Mouse (Mus musculus) spleen, postnatal 14 days (tissue): ENCODE results near the gene Zxdb.
"Not testable (repeated sequence)": the region's sequence is repeated elsewhere in the genome, so short reads cannot be mapped to it uniquely, and the experiment has no call there.

Experiments used
- DNase-seq, 2 experiments: peaks; one replicate each; pipeline ENCODE4 v3.0.0; 2021 to 2022; ENCODE audit warnings: low spot score in 2 of 2

Gene Zxdb

DNA sequence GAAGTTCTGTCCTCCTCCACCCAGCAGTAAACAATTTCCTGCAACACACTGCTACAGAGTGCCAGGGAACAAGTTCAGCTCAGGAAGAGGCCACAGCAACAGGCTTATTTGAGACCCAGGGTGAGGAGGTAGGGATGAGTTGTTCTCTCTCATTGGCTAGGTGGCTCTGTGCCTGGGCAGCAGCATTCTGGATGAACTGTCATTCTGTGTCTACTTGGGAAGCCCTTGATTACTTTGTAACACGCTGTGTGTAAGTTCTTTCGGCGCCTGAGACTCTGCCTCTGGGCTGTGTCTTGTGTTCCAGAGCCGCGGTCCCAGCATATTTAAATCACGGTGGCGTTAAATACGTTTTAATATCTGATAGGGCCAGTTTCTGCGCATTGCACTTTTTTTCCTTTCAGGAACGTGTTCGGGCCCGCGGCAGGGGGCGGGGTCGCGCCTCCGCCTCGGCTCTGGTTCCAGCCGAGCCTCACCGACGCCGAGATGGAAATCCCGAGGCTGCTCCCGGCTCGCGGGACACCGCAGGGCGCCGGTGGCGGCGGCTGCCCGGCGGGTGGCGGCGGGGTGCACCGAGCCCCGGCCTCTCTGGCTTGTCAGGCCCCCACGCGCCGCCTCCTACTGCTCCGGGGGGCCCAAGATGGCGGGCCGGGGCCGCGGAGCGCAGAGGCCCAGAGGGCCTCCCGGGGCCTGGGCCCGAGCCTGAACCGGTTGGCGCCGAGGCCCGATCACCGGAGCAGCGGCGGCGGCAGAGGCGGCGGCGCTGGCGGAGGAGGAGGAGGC, at the start of gene Zxdb:
Gene Zxdb, plus strand, starts transcription at position 378 of the 780 bp plus-strand sequence.
- DNase-seq: not testable (repeated sequence)

DNA sequence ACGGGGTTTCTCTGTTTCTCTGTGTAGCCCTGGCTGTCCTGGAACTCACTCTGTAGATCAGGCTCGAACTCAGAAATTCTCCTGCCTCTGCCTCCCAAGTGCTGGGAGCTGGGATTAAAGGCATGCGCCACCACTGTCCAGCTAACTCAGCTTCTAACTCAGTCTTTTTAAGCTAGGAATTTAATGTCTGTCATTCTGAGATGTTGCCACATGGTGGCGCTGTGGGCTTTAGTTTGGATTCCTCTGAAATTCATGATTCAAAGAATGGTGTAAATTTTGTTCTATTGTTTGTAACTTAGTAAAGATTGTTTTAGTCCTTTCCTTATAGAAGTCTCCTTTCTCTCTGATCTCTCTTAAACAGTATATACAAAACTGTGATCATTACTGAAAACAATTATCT, 49.4 kb upstream of the Zxdb start:
- peak in 1 of 2 experiments; percentile 6 for DNase-seq

DNA sequence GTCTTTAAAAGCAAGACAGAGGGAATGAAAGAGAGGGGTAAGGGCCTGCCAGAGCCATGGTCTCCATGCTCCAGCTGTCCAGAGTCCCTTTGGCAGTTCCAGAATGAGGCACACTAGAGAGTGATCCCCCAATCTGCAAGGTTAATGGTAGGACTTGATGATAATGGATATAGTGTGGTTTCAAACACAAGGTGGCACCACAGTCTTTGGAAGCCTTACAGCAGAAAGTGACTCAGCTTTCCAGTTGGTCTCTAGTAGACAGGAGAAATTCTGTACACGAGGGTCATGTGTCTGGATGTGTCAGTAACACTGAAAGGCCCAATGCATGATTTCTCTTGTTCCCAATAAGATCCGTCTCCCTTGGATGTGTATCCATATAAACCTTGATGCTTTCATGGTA, 42.8 kb upstream of the Zxdb start:
- DNase-seq: not testable (repeated sequence)

DNA sequence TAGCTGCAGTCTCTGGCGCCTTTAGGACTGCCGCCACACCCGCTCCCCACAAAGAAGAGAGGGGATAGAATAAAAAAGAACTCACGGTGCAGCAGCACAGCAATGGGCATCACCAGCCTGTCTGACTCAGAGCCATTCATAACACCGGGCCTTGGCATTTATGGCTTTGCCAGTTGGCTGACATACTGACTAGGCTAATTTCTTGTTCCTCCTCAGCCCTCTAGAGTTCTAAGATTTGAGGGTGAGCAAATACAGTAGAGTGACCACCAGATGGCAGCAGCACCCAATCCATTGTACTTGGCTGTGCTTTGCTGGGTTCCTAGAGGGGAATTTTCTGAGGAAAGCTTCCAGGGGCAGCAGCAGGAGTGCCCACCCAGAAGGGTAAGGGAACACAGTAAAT, 34.8 kb upstream of the Zxdb start:
- not testable (repeated sequence) for DNase-seq

DNA sequence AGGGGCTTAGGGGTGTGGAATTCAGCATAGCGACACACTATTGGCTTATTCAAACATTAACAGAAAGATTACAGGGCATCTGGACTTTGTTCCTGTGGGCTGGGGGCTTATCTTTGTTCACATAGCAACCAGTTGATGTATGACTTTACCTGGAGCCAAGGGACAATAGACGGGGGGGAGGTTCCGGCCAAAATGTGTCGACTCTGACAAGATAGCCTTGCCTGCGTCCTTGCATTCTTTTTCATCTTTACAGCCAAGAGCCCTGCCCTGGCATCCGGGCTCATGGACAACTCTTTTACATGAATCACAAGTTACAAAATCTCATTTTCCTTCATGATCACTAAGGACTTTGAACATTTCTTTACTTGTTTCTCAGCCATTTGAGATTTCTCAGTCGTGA, 17.7 kb upstream of the Zxdb start:
- DNase-seq: not testable (repeated sequence)

DNA sequence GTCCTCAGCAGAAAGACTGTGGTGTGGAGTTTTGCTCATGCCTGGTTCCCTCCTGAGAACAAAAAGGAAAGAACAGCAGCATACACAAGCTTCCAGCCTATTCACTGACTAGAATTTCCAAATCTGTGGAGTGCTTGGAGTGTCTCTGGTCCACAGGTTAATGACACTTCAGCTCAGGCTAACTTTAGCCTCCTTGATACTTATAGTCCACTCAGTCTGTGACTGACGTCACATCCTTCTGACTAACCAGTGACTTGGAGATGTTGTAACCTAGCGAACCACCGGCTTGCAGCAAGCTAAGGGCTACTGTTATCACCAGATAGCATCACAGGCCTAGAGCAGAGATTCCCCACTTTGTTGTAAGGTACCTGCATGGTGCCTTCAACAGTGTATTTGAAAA, 14.6 kb upstream of the Zxdb start:
- not testable (repeated sequence) for DNase-seq

DNA sequence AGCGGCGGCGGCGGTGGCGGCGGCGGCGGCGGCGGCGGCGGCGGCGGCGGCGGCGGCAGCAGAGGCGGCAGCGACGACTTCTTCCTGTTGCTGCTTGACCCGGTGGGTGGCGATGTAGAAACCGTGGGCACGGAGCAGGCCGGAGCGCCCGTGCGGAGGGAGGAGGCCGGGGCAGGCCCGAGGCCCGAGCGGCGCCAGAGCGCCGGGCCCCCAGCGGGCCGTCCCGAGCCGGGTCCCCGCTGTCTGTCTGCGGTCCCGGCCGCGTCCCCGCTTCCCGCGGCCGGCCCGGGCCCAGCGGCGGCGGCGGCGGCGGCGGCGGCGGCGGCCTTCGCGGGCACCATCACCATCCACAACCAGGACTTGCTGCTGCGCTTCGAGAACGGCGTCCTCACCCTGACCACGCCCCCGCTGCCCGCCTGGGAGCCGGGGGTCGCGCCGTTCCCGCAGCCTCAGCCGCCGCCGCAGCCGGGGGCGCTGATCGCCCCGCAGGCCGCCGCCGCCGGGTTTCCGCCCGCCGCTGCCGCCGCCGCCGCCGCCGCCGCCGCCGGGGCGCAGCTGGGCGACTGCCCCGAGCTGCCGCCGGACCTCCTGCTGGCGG, 702 bp downstream of the Zxdb start:
- not testable (repeated sequence) for DNase-seq

DNA sequence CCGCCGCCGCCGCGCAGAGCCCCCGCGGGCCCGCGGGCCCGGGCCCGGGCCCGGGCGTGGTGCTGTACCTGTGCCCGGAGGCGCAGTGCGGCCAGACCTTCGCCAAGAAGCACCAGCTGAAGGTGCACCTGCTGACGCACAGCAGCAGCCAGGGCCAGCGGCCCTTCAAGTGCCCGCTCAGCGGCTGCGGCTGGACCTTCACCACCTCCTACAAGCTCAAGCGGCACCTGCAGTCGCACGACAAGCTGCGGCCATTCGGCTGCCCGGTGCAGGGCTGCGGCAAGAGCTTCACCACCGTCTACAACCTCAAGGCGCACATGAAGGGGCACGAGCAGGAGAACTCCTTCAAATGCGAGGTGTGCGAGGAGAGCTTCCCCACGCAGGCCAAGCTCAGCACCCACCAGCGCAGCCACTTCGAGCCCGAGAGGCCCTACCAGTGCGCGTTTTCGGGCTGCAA, 1.3 kb downstream of the Zxdb start:
- not testable (repeated sequence) for DNase-seq

DNA sequence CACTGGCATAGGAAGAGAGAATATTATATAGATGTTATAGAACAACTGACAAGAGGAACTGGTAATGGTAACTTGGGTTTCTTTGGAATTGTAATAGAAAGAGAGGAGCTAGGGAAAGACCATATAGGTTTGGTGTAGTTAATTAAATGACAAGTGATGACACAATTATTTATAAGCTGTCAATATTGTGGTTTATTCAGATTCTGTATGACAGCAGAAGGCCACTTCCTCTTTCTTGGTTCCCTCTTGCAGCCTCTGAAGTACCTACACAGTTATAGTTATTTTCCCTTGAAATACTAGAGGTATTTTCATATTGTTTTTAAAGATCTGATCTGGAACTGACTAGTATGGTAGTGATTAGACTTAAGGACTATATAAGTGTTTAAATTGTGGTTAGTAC, 7.2 kb downstream of the Zxdb start:
- no peak for DNase-seq

DNA sequence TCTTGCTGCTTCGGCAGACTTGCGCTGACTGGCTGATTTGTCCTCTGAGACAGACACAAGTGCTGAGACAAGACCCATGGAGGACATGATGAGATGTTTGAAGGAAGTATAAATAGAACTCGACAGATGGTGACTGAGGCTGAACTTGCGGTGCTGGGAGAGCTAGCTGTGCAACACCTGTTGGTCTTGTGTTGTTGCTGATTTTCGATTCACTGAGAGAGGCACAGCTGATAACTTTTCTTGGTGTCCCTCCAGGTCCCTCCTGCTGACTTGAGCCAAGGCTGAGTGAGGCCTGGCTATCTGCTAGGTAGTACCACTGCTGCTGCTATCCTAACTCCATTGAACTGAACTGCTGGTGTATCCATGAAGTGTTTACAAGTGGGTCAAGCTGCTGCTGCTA, 29.4 kb downstream of the Zxdb start:
- no peak for DNase-seq

DNA sequence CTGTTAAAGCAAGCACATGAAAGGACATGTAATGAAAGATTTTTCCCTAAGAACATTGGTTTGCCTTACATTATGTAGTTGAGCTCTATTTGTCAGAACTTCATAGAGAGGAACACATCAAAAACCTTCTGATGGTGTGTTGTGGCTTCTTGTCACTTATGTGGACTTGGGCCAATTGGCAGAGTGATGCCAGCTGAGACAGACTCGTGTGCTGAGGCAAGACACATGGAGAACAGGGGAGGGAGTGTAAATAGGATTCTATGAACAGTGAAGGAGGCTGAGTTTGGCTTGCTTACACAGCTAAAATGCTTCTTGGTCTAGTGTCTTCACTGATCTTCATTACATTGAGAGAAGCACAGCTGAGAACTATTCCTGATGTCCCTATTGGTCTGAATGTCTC, 35.6 kb downstream of the Zxdb start:
- no peak for DNase-seq

DNA sequence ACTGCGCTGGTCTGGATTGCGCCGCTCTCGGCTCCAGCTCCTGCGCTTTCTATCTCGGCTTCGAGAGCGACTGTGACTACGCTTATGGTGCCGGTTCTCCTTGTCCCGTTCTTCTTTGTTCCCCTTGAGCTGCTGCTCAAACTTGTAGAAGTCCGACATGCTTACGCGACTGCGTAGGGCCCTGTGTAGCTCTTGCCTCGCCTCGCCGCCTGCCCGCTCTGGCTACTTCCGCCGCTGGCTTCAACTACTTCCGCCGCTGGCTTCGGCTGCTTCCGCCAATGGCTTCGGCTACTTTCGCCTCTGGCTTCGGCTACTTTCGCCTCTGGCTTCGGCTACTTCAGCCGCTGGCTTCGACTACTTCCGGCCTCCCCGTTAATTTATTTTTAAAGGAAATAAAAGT, 49.5 kb downstream of the Zxdb start:
- DNase-seq: no peak
